Mouse (Mus musculus): ENCODE results near the gene Ttc25. TPM values are rescaled to one million over a fixed set of nuclear protein-coding genes. Genes with fewer than 3 reads are reported as not detected.

The Ttc25 gene
- polyA plus RNA-seq, 1 experiment = 0.71 TPM

DNA sequence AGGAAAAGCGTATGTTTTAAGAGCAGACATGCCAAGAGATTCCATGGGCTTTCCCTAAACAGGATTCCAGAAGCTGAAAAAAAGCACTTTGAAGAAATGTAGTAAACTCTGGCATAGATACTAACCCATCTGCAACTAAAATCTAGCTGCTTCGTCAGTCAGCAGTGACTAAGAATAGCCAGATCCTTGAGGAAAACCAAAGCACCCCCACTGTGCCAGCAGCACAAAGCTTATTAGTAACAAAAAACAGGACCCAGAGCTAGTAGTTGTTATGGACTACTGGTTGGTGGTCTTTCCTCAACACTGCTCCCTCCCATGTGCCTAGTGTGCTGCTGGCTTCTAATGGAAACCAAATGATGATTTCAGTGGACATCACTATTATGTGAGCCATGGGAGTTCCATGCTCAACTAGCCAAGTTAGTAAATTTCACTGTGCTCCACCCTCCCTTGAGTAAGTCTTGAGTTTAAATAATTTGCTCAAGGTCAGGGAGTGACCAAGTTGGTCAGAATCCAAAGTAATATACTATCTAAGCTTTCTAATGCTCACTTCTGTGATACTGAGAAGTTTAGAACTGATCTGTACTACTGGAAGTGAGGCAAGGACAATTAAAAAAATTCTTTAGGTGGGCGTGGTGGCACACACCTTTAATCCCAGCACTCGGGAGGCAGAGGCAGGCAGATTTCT, 59.1 kb downstream of the Ttc25 start:
- Histone ChIP-seq H3K27me3 (ENCODE audit: control insufficient read depth, insufficient read depth, insufficient read length) (no peaks in the 10 kb centered on the region), H3K79me2 (ENCODE audit: control insufficient read depth, insufficient read depth) (peaks cover 91% of the 10 kb centered on the region), H3K36me3 (ENCODE audit: control insufficient read depth, insufficient read depth) (peaks cover 28% of the 10 kb centered on the region), H3ac (ENCODE audit: control insufficient read depth, insufficient read length) (no peak overlapping the region), H3K4me2 (ENCODE audit: low read depth) (peak overlapping the region; percentile 18), H3K4me3 (no peak overlapping the region)
- no peak for TF ChIP-seq POLR2A (IDR thresholded peaks at IDR 0.05; ENCODE audit: insufficient read length, low read depth)

DNA sequence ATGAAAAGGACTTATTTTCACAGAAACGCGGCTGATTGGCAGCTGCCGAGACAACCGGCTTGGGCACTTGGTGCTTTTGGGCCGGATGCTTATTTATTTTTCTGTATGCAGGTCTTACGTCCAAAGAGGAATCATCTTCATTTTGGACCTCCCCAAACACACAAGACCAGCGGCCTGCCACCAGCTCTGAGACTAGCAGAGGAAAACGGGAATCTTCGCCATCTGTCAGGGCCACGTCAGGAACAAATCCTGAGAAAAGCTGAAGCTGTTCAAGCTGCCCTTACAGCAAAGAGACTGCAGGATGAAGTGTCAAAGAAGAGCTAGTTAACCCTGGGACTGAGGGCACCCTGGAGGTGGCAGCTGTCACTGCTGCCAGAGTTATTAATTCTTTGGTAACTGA, 60.0 kb downstream of the Ttc25 start:
- Histone ChIP-seq H3K79me2 (ENCODE audit: control insufficient read depth, insufficient read depth) (peaks cover 99% of the 10 kb centered on the region), H3K27me3 (ENCODE audit: control insufficient read depth, insufficient read depth, insufficient read length) (no peaks in the 10 kb centered on the region), H3K36me3 (ENCODE audit: control insufficient read depth, insufficient read depth) (peaks cover 18% of the 10 kb centered on the region), H3K4me3 (no peak overlapping the region), H3K4me2 (ENCODE audit: low read depth) (no peak overlapping the region), H3ac (ENCODE audit: control insufficient read depth, insufficient read length) (no peak overlapping the region)
- TF ChIP-seq MYOD1 (IDR thresholded peaks at IDR 0.05; ENCODE audit: control insufficient read depth in 1 of 3, insufficient read length in 2 of 3, low read depth in 2 of 3) (no peak), SRF (IDR thresholded peaks at IDR 0.05; ENCODE audit: control insufficient read depth, insufficient read length, low read depth) (no peak), TCF3 (IDR thresholded peaks at IDR 0.05; ENCODE audit: insufficient read length, low read depth) (no peak), E2F4 (IDR thresholded peaks at IDR 0.05; ENCODE audit: insufficient read depth) (no peak), MYOG (IDR thresholded peaks at IDR 0.05; ENCODE audit: control insufficient read depth in 1 of 3, insufficient read depth in 1 of 3, insufficient read length in 2 of 3, low read depth in 2 of 3) (no peak), TCF12 (IDR thresholded peaks at IDR 0.05; ENCODE audit: insufficient read depth, poor library complexity, severe bottlenecking) (no peak), CEBPB (IDR thresholded peaks at IDR 0.05; ENCODE audit: insufficient read depth, poor library complexity, severe bottlenecking) (no peak), POLR2A (IDR thresholded peaks at IDR 0.05; ENCODE audit: insufficient read length, low read depth) (no peak), MAX (IDR thresholded peaks at IDR 0.05; ENCODE audit: low read depth) (no peak), POLR2AphosphoS2 (IDR thresholded peaks at IDR 0.05; ENCODE audit: insufficient read length, low read depth) (no peak), REST (IDR thresholded peaks at IDR 0.05; ENCODE audit: insufficient read depth, insufficient read length) (no peak), USF1 (IDR thresholded peaks at IDR 0.05; ENCODE audit: low read depth) (no peak)

DNA sequence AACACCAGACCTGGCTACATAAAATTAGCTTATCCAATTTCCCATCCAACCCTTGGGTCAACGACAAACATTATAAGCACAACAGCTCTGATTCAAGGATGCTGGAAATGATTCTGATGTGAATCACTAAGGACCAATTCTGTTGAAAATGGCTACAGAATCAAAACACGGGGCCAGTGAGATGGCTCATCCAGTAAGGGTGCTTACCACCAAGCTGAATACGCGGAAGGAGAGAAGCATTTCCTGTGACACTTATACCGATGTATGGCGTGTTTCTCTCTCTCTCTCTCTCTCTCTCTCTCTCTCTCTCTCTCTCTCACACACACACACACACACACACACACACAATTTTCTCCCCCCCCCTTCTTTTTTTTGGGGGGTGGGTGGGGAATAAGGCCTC, 61.7 kb downstream of the Ttc25 start:
- Histone ChIP-seq H3ac (ENCODE audit: control insufficient read depth, insufficient read length) (no peak overlapping the region), H3K4me3 (no peak overlapping the region), H3K4me2 (ENCODE audit: low read depth) (no peak overlapping the region), H3K36me3 (ENCODE audit: control insufficient read depth, insufficient read depth) (peaks cover 6% of the 10 kb centered on the region), H3K79me2 (ENCODE audit: control insufficient read depth, insufficient read depth) (peaks cover 99% of the 10 kb centered on the region), H3K27me3 (ENCODE audit: control insufficient read depth, insufficient read depth, insufficient read length) (no peaks in the 10 kb centered on the region)
- TF ChIP-seq REST (IDR thresholded peaks at IDR 0.05; ENCODE audit: insufficient read depth, insufficient read length) (no peak), TCF12 (IDR thresholded peaks at IDR 0.05; ENCODE audit: insufficient read depth, poor library complexity, severe bottlenecking) (no peak), MYOD1 (IDR thresholded peaks at IDR 0.05; ENCODE audit: control insufficient read depth in 1 of 3, insufficient read length in 2 of 3, low read depth in 2 of 3) (no peak), E2F4 (IDR thresholded peaks at IDR 0.05; ENCODE audit: insufficient read depth) (no peak), TCF3 (IDR thresholded peaks at IDR 0.05; ENCODE audit: insufficient read length, low read depth) (no peak), MAX (IDR thresholded peaks at IDR 0.05; ENCODE audit: low read depth) (no peak), CEBPB (IDR thresholded peaks at IDR 0.05; ENCODE audit: insufficient read depth, poor library complexity, severe bottlenecking) (no peak), SRF (IDR thresholded peaks at IDR 0.05; ENCODE audit: control insufficient read depth, insufficient read length, low read depth) (no peak), MYOG (IDR thresholded peaks at IDR 0.05; ENCODE audit: control insufficient read depth in 1 of 3, insufficient read depth in 1 of 3, insufficient read length in 2 of 3, low read depth in 2 of 3) (no peak), USF1 (IDR thresholded peaks at IDR 0.05; ENCODE audit: low read depth) (no peak), POLR2A (IDR thresholded peaks at IDR 0.05; ENCODE audit: insufficient read length, low read depth) (no peak), POLR2AphosphoS2 (IDR thresholded peaks at IDR 0.05; ENCODE audit: insufficient read length, low read depth) (no peak)

DNA sequence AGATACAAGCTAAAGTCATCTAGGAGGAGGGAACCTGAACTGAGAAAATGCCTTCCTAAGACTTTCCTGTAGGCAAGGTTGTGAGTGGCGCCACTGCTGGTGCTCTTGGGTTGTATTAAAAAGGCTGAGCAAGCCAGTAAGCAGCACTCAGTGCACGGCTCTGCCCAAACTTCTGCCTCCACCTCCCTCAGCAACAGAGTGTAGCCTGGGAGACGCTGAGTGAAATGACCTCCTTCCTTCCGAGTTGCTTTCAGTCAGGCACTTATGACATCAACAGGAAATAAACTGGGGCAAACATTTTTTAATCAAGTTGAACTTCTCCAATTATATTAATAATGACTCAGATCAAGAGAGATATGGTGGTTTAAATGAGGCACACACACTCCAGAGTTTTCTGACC, 63.4 kb downstream of the Ttc25 start:
- H3K79me2 ChIP-seq (ENCODE audit: control insufficient read depth, insufficient read depth) = peaks cover 99% of the 10 kb centered on the region
- no peak overlapping the region for H3K4me3 ChIP-seq
- peak overlapping the region; percentile 21 for H3K4me2 ChIP-seq (ENCODE audit: low read depth)
- no peaks in the 10 kb centered on the region for H3K36me3 ChIP-seq (ENCODE audit: control insufficient read depth, insufficient read depth)
- no peaks in the 10 kb centered on the region for H3K27me3 ChIP-seq (ENCODE audit: control insufficient read depth, insufficient read depth, insufficient read length)
- no peak overlapping the region for H3ac ChIP-seq (ENCODE audit: control insufficient read depth, insufficient read length)
- no peak for TF ChIP-seq POLR2AphosphoS2 (IDR thresholded peaks at IDR 0.05; ENCODE audit: insufficient read length, low read depth)

DNA sequence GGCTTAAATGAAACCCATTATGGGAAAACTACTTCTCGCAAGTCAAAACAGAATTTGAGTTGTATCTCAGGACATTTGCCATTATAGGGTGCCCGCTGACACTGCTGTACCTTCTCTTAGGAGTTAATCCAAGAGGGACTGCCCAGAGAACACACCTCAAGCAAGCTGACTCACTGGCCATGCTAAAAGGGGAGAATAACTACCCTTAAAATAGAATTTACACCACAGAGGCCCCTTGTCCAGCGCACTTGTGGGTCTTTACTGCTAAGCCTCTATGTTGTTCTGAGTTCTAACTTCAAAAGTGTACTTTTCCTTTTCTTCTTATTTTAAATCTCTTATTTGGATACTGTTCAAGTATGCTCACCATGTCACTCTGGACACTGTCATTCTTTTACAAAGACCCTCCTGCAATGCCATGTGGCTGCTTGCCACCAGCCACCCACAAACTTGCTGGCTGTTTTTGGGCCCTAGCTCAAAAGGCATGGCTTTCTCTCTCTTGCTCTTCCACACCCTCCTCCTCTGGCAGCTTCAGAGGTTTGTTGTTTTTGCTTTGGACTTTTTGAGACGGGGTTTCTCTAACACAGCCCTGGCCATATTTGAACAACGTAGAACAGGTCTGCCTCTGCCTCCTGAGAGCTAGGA, 64.1 kb downstream of the Ttc25 start:
- no peak overlapping the region for H3ac ChIP-seq (ENCODE audit: control insufficient read depth, insufficient read length)
- no peaks in the 10 kb centered on the region for H3K27me3 ChIP-seq (ENCODE audit: control insufficient read depth, insufficient read depth, insufficient read length)
- H3K79me2 ChIP-seq (ENCODE audit: control insufficient read depth, insufficient read depth) = peaks cover 99% of the 10 kb centered on the region
- H3K4me3 ChIP-seq = no peak overlapping the region
- no peaks in the 10 kb centered on the region for H3K36me3 ChIP-seq (ENCODE audit: control insufficient read depth, insufficient read depth)
- peak overlapping the region; percentile 36 for H3K4me2 ChIP-seq (ENCODE audit: low read depth)
- TF ChIP-seq POLR2A (IDR thresholded peaks at IDR 0.05; ENCODE audit: insufficient read length, low read depth) = no peak
- no peak for TF ChIP-seq USF1 (IDR thresholded peaks at IDR 0.05; ENCODE audit: low read depth)
- TF ChIP-seq POLR2AphosphoS2 (IDR thresholded peaks at IDR 0.05; ENCODE audit: insufficient read length, low read depth) = no peak
